Mouse (Mus musculus): ENCODE data around the gene Bag6. TPM values are rescaled to one million over a fixed set of nuclear protein-coding genes. Genes with fewer than 3 reads are reported as not detected.

Bag6 gene
- total and polyA plus RNA-seq, 3 experiments, result 26.0 to 152 (median 73.0) TPM

GRCm38 (mm10) chr17:35133517-35133916 lies 1.5 kb upstream of the Bag6 start:
- in situ Hi-C loops (cut with MboI; ENCODE audit: low pct_ligation_motif_present, low pct_unique_long_range_greater_than_20kb, low sequenced_read_pairs) (no loop called here), dilution Hi-C loops (cut with MboI; ENCODE audit: extremely low pct_ligation_motif_present, extremely low pct_unique_long_range_greater_than_20kb, low sequenced_read_pairs) (no loop called here)
- Histone ChIP-seq H3K9me3 (replicated peaks; ENCODE audit: low read length) (no peaks in the 10 kb centered on the region), H3K27ac (ENCODE audit: insufficient read depth, low read depth) (no peak overlapping the region), H3K4me2 (ENCODE audit: insufficient read depth, low read depth, poor library complexity, severe bottlenecking) (no peak overlapping the region), H3K36me3 (replicated peaks in 1 of 2; ENCODE audit: control insufficient read depth in 1 of 2, insufficient read depth in 1 of 2, low read length in 1 of 2) (peaks cover 11 to 41% of the 10 kb centered on the region in 2 experiments), H3K4me3 (replicated peaks in 1 of 3; ENCODE audit: low read depth in 2 of 3, low read length in 2 of 3, poor library complexity in 1 of 3) (no peak overlapping the region), H3K9ac (ENCODE audit: insufficient read depth, low read depth) (no peak overlapping the region), H3K79me2 (replicated peaks; ENCODE audit: control insufficient read depth, extremely low read depth, insufficient read depth, poor library complexity, severe bottlenecking) (peaks cover 32% of the 10 kb centered on the region), H3K27me3 (replicated peaks) (no peaks in the 10 kb centered on the region), H3K4me1 (ENCODE audit: control insufficient read depth in 1 of 2, insufficient read depth in 2 of 2) (peaks cover 0 to 19% of the 10 kb centered on the region in 2 experiments; a peak in 2 of 4 replicates)
- no peak for DNase-seq (ENCODE audit: extremely low read depth)
- no peak for TF ChIP-seq GABPA (IDR thresholded peaks at IDR 0.05; ENCODE audit: insufficient replicate concordance, low read depth, low read length)
- no peak for TF ChIP-seq TCF12 (IDR thresholded peaks at IDR 0.05; ENCODE audit: low read depth, low read length)
- no peak for TF ChIP-seq CHD1 (IDR thresholded peaks at IDR 0.05; ENCODE audit: low read depth, low read length)
- no peak for TF ChIP-seq RAD21 (IDR thresholded peaks at IDR 0.05; ENCODE audit: low read depth, low read length)
- no peak for TF ChIP-seq KAT2A (IDR thresholded peaks at IDR 0.05; ENCODE audit: insufficient replicate concordance, low read length)
- no peak for TF ChIP-seq POLR2A (IDR thresholded peaks at IDR 0.05; ENCODE audit: low read depth, low read length)

GRCm38 (mm10) chr17:35135591-35136320 lies 778 bp downstream of the Bag6 start:
- Histone ChIP-seq H3K27ac (ENCODE audit: insufficient read depth, low read depth) (peak overlapping the region; percentile 74), H3K4me2 (ENCODE audit: insufficient read depth, low read depth, poor library complexity, severe bottlenecking) (peak overlapping the region; percentile 95), H3K9me3 (replicated peaks; ENCODE audit: low read length) (no peaks in the 10 kb centered on the region), H3K9ac (ENCODE audit: insufficient read depth, low read depth) (peak overlapping the region; percentile 80), H3K4me3 (replicated peaks in 1 of 3; ENCODE audit: low read depth in 2 of 3, low read length in 2 of 3, poor library complexity in 1 of 3) (peak overlapping the region; percentile 83 to 95 (median 91)), H3K4me1 (ENCODE audit: control insufficient read depth in 1 of 2, insufficient read depth in 2 of 2) (peaks cover 0 to 19% of the 10 kb centered on the region in 2 experiments; a peak in 2 of 4 replicates), H3K27me3 (replicated peaks) (no peaks in the 10 kb centered on the region), H3K79me2 (replicated peaks; ENCODE audit: control insufficient read depth, extremely low read depth, insufficient read depth, poor library complexity, severe bottlenecking) (peaks cover 47% of the 10 kb centered on the region), H3K36me3 (replicated peaks in 1 of 2; ENCODE audit: control insufficient read depth in 1 of 2, insufficient read depth in 1 of 2, low read length in 1 of 2) (peaks cover 26 to 46% of the 10 kb centered on the region in 2 experiments)
- dilution Hi-C loops (cut with MboI; ENCODE audit: extremely low pct_ligation_motif_present, extremely low pct_unique_long_range_greater_than_20kb, low sequenced_read_pairs) (no loop called here), in situ Hi-C loops (cut with MboI; ENCODE audit: low pct_ligation_motif_present, low pct_unique_long_range_greater_than_20kb, low sequenced_read_pairs) (no loop called here)
- DNase-seq (ENCODE audit: extremely low read depth), result peak; percentile 65
- TF ChIP-seq SIN3A (IDR thresholded peaks at IDR 0.05; ENCODE audit: low read length) (no peak; the same call in 1 of the 2 replicates), MAFK (IDR thresholded peaks at IDR 0.05; ENCODE audit: insufficient replicate concordance, low read length) (no peak), MXI1 (IDR thresholded peaks at IDR 0.05; ENCODE audit: low read depth, low read length) (peak; percentile 16; the same call in 1 of the 2 replicates), BHLHE40 (IDR thresholded peaks at IDR 0.05; ENCODE audit: low read depth, low read length) (peak; percentile 50; the same call in 1 of the 2 replicates), CHD1 (IDR thresholded peaks at IDR 0.05; ENCODE audit: low read depth, low read length) (0 out of 2 replicates have a peak, but pooled peaks have one; percentile 69), POLR2AphosphoS2 (IDR thresholded peaks at IDR 0.05; ENCODE audit: low read depth, low read length) (0 out of 2 replicates have a peak, but pooled peaks have one; percentile 32), USF2 (conservative IDR thresholded peaks at IDR 0.05; ENCODE audit: low read depth, low read length) (no peak), NRF1 (IDR thresholded peaks at IDR 0.05; ENCODE audit: low read depth, low read length) (peak; percentile 83), MYC (IDR thresholded peaks at IDR 0.05; ENCODE audit: low read depth, low read length) (0 out of 2 replicates have a peak, but pooled peaks have one; percentile 8), MAZ (IDR thresholded peaks at IDR 0.05; ENCODE audit: low read depth, low read length) (peak; percentile 68; the same call in 1 of the 2 replicates), MAX (IDR thresholded peaks at IDR 0.05; ENCODE audit: low read length) (peak; percentile 33)
